Mouse (Mus musculus) hindbrain, embryonic 14.5 days (tissue): ENCODE data around the gene Taz. TPM values are rescaled to one million over a fixed set of nuclear protein-coding genes. Genes with fewer than 3 reads are reported as not detected.
A peak's percentile ranks its signal among the peaks of the same experiment; 100 is the strongest.

Experiments
- ATAC-seq: fragments of 200-750 bp; cut with Nextera tagmentation; 2 replicates; pipeline ENCODE4 v1.8.0; 2017; ENCODE audit warnings: moderate number of reproducible peaks, mild to moderate bottlenecking, moderate TSS enrichment, moderate library complexity; ENCODE audit not compliant: low FRiP score
- DNase-seq: peaks from one replicate; pipeline ENCODE4 v3.0.0-alpha.2; 2015; ENCODE audit warnings: low spot score
- H3K27ac ChIP-seq: fragments of 300-500 bp; sonication (generic); 2 replicates; pipeline ENCODE4 v1.5.1; 2014; ENCODE audit warnings: mild to moderate bottlenecking, moderate library complexity
- H3K27me3 ChIP-seq: fragments of 300-500 bp; sonication (generic); 2 replicates; pipeline ENCODE4 v1.6.1; 2014; ENCODE audit warnings: mild to moderate bottlenecking, low read length, mixed read lengths; ENCODE audit not compliant: control insufficient read depth, insufficient read depth
- H3K36me3 ChIP-seq: fragments of 300-500 bp; sonication (generic); replicated peaks from 2 replicates; pipeline ENCODE4 v1.6.1; 2014; ENCODE audit not compliant: control insufficient read depth, insufficient read depth
- H3K4me1 ChIP-seq: fragments of 300-500 bp; sonication (generic); replicated peaks from 2 replicates; pipeline ENCODE4 v1.6.1; 2014; ENCODE audit warnings: antibody characterized with exemption, low read length, mixed read lengths; ENCODE audit not compliant: control insufficient read depth, insufficient read depth
- H3K4me2 ChIP-seq: fragments of 300-500 bp; sonication (generic); replicated peaks from 2 replicates; pipeline ENCODE4 v1.6.1; 2014; ENCODE audit warnings: mild to moderate bottlenecking, moderate library complexity
- H3K4me3 ChIP-seq: fragments of 300-500 bp; sonication (generic); replicated peaks from 2 replicates; pipeline ENCODE4 v1.5.1; 2014; ENCODE audit warnings: mild to moderate bottlenecking, low read length
- H3K9ac ChIP-seq: fragments of 300-500 bp; sonication (generic); 2 replicates; pipeline ENCODE4 v1.6.1; 2014
- H3K9me3 ChIP-seq: fragments of 300-500 bp; sonication (generic); 2 replicates; pipeline ENCODE4 v1.6.1; 2016; ENCODE audit warnings: low read length; ENCODE audit not compliant: control insufficient read depth
- WGBS: fragments of 180-500 bp; shearing (Covaris S2); extraction: QIAGEN DNeasy Blood & Tissue Kit; methylation state at CpG from one replicate; pipeline ENCODE4 v1.1.7; 2014; 5-methylcytosine and 5-hydroxymethylcytosine counted together
- polyA plus RNA-seq: library from polyadenylated mRNA; unstranded; fragments of >200 nt; fragmentation: Nextera tagmentation; extraction: Ambion mirVana; gene quantifications from 2 replicates; pipeline ENCODE4 v1.2.1, GENCODE M21; 2014

The Taz gene
- polyA plus RNA-seq, 1 experiment from 2014 or later, result 56.5 TPM

- ATAC-seq (no peak), DNase-seq (no peak)
Measured at GRCm38 (mm10) chrX:74270902-74271551, 10.7 kb upstream of the Taz start.

GRCm38 (mm10) chrX:74273422-74274322, 8.0 kb upstream of the Taz start:
- Histone ChIP-seq H3K4me2 (no peak overlapping the region), H3K9me3 (no peaks in the 10 kb centered on the region), H3K36me3 (peaks cover 16% of the 10 kb centered on the region), H3K9ac (no peak overlapping the region), H3K4me1 (no peaks in the 10 kb centered on the region; the same call in 1 of the 2 replicates), H3K27me3 (no peaks in the 10 kb centered on the region), H3K4me3 (no peak overlapping the region), H3K27ac (no peak overlapping the region)
- WGBS, result 32% methylated on average over 10 of the region's 10 CpGs
- DNase-seq, result no peak
- ATAC-seq, result no peak

More at GRCm38 (mm10) chrX:74270902-74271551, 10.7 kb upstream of the Taz start:
- Histone ChIP-seq H3K36me3 (peaks cover 16% of the 10 kb centered on the region), H3K4me3 (peak overlapping the region; percentile 58), H3K4me2 (peak overlapping the region; percentile 67), H3K9ac (peak overlapping the region; percentile 75), H3K4me1 (no peaks in the 10 kb centered on the region; the same call in 1 of the 2 replicates), H3K9me3 (no peaks in the 10 kb centered on the region), H3K27ac (peak overlapping the region; percentile 56), H3K27me3 (no peaks in the 10 kb centered on the region)
- 18% methylated on average over 27 of the region's 27 CpGs for WGBS

- H3K4me1 ChIP-seq, result no peaks in the 10 kb centered on the region; the same call in 1 of the 2 replicates
- no peak overlapping the region for H3K4me3 ChIP-seq
- 78% methylated on average over 8 of the region's 8 CpGs for WGBS
- DNase-seq (no peak), ATAC-seq (no peak)
- no peak overlapping the region for H3K9ac ChIP-seq
- no peak overlapping the region for H3K27ac ChIP-seq
- no peak overlapping the region for H3K4me2 ChIP-seq
- H3K36me3 ChIP-seq, result peaks cover 5% of the 10 kb centered on the region
- H3K27me3 ChIP-seq, result no peaks in the 10 kb centered on the region
- H3K9me3 ChIP-seq, result no peaks in the 10 kb centered on the region
Measured at GRCm38 (mm10) chrX:74277916-74278315, 3.8 kb upstream of the Taz start.

- no peak for DNase-seq
- H3K27ac ChIP-seq, result no peak overlapping the region
- H3K4me3 ChIP-seq, result peak overlapping the region; percentile 59
- no peaks in the 10 kb centered on the region for H3K36me3 ChIP-seq
- H3K27me3 ChIP-seq, result no peaks in the 10 kb centered on the region
- 10% methylated on average over 14 of the region's 14 CpGs for WGBS
- H3K9ac ChIP-seq, result peak overlapping the region; percentile 76
- peak overlapping the region; percentile 65 for H3K4me2 ChIP-seq
- peaks cover 6% of the 10 kb centered on the region; the same call in 1 of the 2 replicates for H3K4me1 ChIP-seq
- no peak for ATAC-seq
- H3K9me3 ChIP-seq, result no peaks in the 10 kb centered on the region
Measured at GRCm38 (mm10) chrX:74281041-74281731, 526 bp upstream of the Taz start.

GRCm38 (mm10) chrX:74282395-74283091, 831 bp downstream of the Taz start:
- 20% methylated on average over 39 of the region's 39 CpGs for WGBS
- ATAC-seq, result peak; percentile 85

GRCm38 (mm10) chrX:74283092-74283437, 1.4 kb downstream of the Taz start:
- H3K4me1 ChIP-seq, result peaks cover 6% of the 10 kb centered on the region; the same call in 1 of the 2 replicates
- H3K36me3 ChIP-seq, result no peaks in the 10 kb centered on the region
- ATAC-seq, result peak; percentile 42
- H3K9me3 ChIP-seq, result no peaks in the 10 kb centered on the region
- peak overlapping the region; percentile 59 for H3K4me3 ChIP-seq
- H3K9ac ChIP-seq, result peak overlapping the region; percentile 76
- H3K27ac ChIP-seq, result peak overlapping the region; percentile 86
- 42% methylated on average over 5 of the region's 5 CpGs for WGBS
- H3K27me3 ChIP-seq, result no peaks in the 10 kb centered on the region
- H3K4me2 ChIP-seq, result peak overlapping the region; percentile 65
- no peak for DNase-seq

More at GRCm38 (mm10) chrX:74282395-74283091, 831 bp downstream of the Taz start:
- Histone ChIP-seq H3K9me3 (no peaks in the 10 kb centered on the region), H3K36me3 (no peaks in the 10 kb centered on the region), H3K4me3 (peak overlapping the region; percentile 59), H3K9ac (peak overlapping the region; percentile 76), H3K4me1 (peaks cover 6% of the 10 kb centered on the region; the same call in 1 of the 2 replicates), H3K4me2 (peak overlapping the region; percentile 65), H3K27me3 (no peaks in the 10 kb centered on the region), H3K27ac (peak overlapping the region; percentile 86)
- peak; percentile 80 for DNase-seq

GRCm38 (mm10) chrX:74293431-74293830, 11.7 kb downstream of the Taz start:
- Histone ChIP-seq H3K9ac (no peak overlapping the region), H3K4me3 (no peak overlapping the region), H3K36me3 (peaks cover 6% of the 10 kb centered on the region; the same call in 1 of the 2 replicates), H3K9me3 (no peaks in the 10 kb centered on the region), H3K4me2 (no peak overlapping the region), H3K27ac (no peak overlapping the region), H3K27me3 (no peaks in the 10 kb centered on the region), H3K4me1 (no peaks in the 10 kb centered on the region)
- no peak for ATAC-seq
- WGBS, result 80% methylated on average over 4 of the region's 4 CpGs
- DNase-seq, result no peak

GRCm38 (mm10) chrX:74296538-74297448, 15.1 kb downstream of the Taz start, which contains the start of gene Atp6ap1:
Atp6ap1 (plus strand) TSS chrX:74297097.
- peak within 1 kb of the TSS; percentile 82 for H3K9ac ChIP-seq
- ATAC-seq (peak; percentile 99), DNase-seq (peak; percentile 88)
- peaks cover 19% of the 10 kb centered on the region; the same call in 1 of the 2 replicates for H3K36me3 ChIP-seq
- H3K9me3 ChIP-seq, result no peaks in the 10 kb centered on the region
- peak within 1 kb of the TSS; percentile 69 for H3K4me2 ChIP-seq
- H3K4me1 ChIP-seq, result no peaks in the 10 kb centered on the region
- peak within 1 kb of the TSS; percentile 67 for H3K4me3 ChIP-seq
- 14% methylated on average over 35 of the region's 37 CpGs for WGBS
- no peaks in the 10 kb centered on the region for H3K27me3 ChIP-seq
- H3K27ac ChIP-seq, result peak within 1 kb of the TSS; percentile 87
